Mouse (Mus musculus): ENCODE measurements around the gene Olfr1175-ps. TPM values are rescaled to one million over a fixed set of nuclear protein-coding genes. Genes with fewer than 3 reads are reported as not detected.

The Olfr1175-ps gene
- not detected for total RNA-seq (2021)
- long read RNA-seq, experiment 1 = 0 reads
- long read RNA-seq, experiment 2 = 0 reads

DNA sequence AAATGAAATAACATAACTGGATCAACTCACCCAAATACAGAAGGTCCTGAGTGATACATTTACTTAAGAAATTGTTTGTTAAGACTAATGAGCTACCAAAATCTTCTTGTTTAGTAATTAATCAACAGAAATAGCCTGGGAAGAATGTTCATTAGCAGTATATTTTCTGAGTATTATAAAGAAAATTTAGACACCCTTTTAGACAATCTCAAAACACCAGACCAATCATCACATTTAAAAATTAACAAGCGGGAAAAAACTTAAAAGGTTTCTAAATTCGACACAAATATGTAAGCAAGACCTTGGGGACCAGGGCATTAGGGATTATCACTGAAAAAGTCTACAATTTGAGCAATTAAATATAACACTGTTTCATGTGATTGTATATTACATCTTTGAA lies at the start of gene Olfr1175-ps:
Gene Olfr1175-ps, minus strand, starts transcription at position 101 of the 400 bp plus-strand sequence.
- no peak for DNase-seq (ENCODE audit: low spot score in 2 of 2)

GRCm38 (mm10) chr2:88356304-88356703 lies 29.3 kb upstream of the Olfr1175-ps start:
- DNase-seq (ENCODE audit: low spot score in 2 of 2) = no peak

DNA sequence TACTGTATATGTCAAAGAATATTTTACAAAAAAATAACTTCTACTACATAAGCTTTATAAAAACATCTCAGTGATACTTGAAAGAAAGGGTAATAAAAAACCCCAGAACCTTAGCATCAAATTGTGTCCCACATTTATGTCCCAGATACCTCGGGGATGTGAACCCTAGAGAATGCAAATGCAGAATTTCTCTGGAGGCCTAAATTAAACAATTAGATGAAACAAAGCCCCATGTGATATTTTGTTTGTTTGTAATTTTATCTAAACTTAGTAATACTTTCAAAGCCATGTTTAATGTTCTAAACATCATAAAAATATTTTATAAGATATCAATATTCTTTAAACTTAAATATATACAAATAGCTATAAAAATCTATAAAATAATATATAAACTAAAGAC lies 19.4 kb upstream of the Olfr1175-ps start, which contains the start of gene Olfr1177-ps:
Gene Olfr1177-ps, minus strand, starts transcription at position 101 of the 400 bp plus-strand sequence.
- no peak for DNase-seq (ENCODE audit: low spot score in 2 of 2)

GRCm38 (mm10) chr2:88336421-88336820 lies 9.4 kb upstream of the Olfr1175-ps start, which contains the start of gene Olfr1176:
TSS of gene Olfr1176 (plus strand) at chr2:88336721.
- no peak for DNase-seq (ENCODE audit: low spot score in 2 of 2)

GRCm38 (mm10) chr2:88315035-88315434 lies 12.0 kb downstream of the Olfr1175-ps start, which contains the start of gene Olfr1174-ps:
TSS of gene Olfr1174-ps (minus strand) at chr2:88315135.
- DNase-seq (ENCODE audit: low spot score in 2 of 2) = no peak

- no peak for DNase-seq (ENCODE audit: low spot score in 2 of 2)
These were observed 47.2 kb downstream of the Olfr1175-ps start, which contains the start of gene Olfr1173 for GRCm38 (mm10) chr2:88279775-88280174. TSS of gene Olfr1173 (minus strand) at chr2:88279875.

Other genes starting within 250 kb of the Olfr1175-ps start
- not detected for gene Olfr1164, start 233.2 kb downstream of the Olfr1175-ps start, total RNA-seq (2021)
- gene Olfr1166, start 198.9 kb downstream of the Olfr1175-ps start, total RNA-seq (2021) = not detected
- not detected for gene Olfr1167, start 172.0 kb downstream of the Olfr1175-ps start, total RNA-seq (2021)
- gene Olfr1168, start 145.3 kb downstream of the Olfr1175-ps start, total RNA-seq (2021) = not detected
- not detected for gene Olfr1170, start 98.9 kb downstream of the Olfr1175-ps start, total RNA-seq (2021)
- not detected for gene Olfr1173, start 47.3 kb downstream of the Olfr1175-ps start, total RNA-seq (2021)
- gene Olfr1174-ps, start 12.1 kb downstream of the Olfr1175-ps start, total RNA-seq (2021) = not detected
- not detected for gene Olfr1176, start 9.5 kb upstream of the Olfr1175-ps start, total RNA-seq (2021)
- not detected for gene Olfr1177-ps, start 19.3 kb upstream of the Olfr1175-ps start, total RNA-seq (2021)
- gene Olfr1178, start 59.8 kb upstream of the Olfr1175-ps start, total RNA-seq (2021) = not detected
- not detected for gene Olfr1179, start 79.2 kb upstream of the Olfr1175-ps start, total RNA-seq (2021)
- not detected for gene Olfr1180, start 91.9 kb upstream of the Olfr1175-ps start, total RNA-seq (2021)
- not detected for gene Olfr1181, start 99.0 kb upstream of the Olfr1175-ps start, total RNA-seq (2021)
- not detected for gene Gm13757, start 121.9 kb upstream of the Olfr1175-ps start, total RNA-seq (2021)
- gene Olfr1183, start 127.7 kb upstream of the Olfr1175-ps start, total RNA-seq (2021) = not detected
- gene Olfr1184, start 156.4 kb upstream of the Olfr1175-ps start, total RNA-seq (2021) = not detected
- not detected for gene Olfr1185-ps1, start 166.1 kb upstream of the Olfr1175-ps start, total RNA-seq (2021)
- gene Olfr1186, start 191.3 kb upstream of the Olfr1175-ps start, total RNA-seq (2021) = not detected
- not detected for gene Olfr1188, start 229.7 kb upstream of the Olfr1175-ps start, total RNA-seq (2021)

Measured in gastrocnemius, postnatal 4 days (tissue).